Mouse (Mus musculus) myocyte (in vitro differentiated cells): ENCODE results near the gene Tfpt.

Experiments
- MAX ChIP-seq: IDR thresholded peaks from one replicate; pipeline ENCODE4 v1.6.1; 2011; ENCODE audit warnings: low read depth, mild to moderate bottlenecking, control low read depth
- MYOD1 ChIP-seq, 3 experiments: IDR thresholded peaks; one replicate each; pipeline ENCODE4 v1.6.1; 2011; ENCODE audit warnings: control low read depth in 2 of 3, low read depth in 2 of 3, mild to moderate bottlenecking in 2 of 3, moderate library complexity in 1 of 3; ENCODE audit not compliant: insufficient read length in 2 of 3, control insufficient read depth in 1 of 3
- MYOG ChIP-seq, 3 experiments: IDR thresholded peaks; one replicate each; pipeline ENCODE4 v1.6.1; 2011; ENCODE audit warnings: control low read depth in 2 of 3, low read depth in 2 of 3, mild to moderate bottlenecking in 2 of 3; ENCODE audit not compliant: insufficient read length in 2 of 3, control insufficient read depth in 1 of 3, insufficient read depth in 1 of 3
- POLR2A ChIP-seq: IDR thresholded peaks from one replicate; pipeline ENCODE4 v1.6.1; 2011; ENCODE audit warnings: low read depth, mild to moderate bottlenecking, control low read depth, moderate library complexity; ENCODE audit not compliant: insufficient read length
- POLR2AphosphoS2 ChIP-seq: IDR thresholded peaks from one replicate; pipeline ENCODE4 v1.6.1; 2011; ENCODE audit warnings: low read depth, control low read depth; ENCODE audit not compliant: insufficient read length
- REST ChIP-seq: IDR thresholded peaks from one replicate; pipeline ENCODE4 v1.6.1; 2011; ENCODE audit warnings: mild to moderate bottlenecking, control low read depth, moderate library complexity; ENCODE audit not compliant: insufficient read depth, insufficient read length
- USF1 ChIP-seq: IDR thresholded peaks from one replicate; pipeline ENCODE4 v1.6.1; 2011; ENCODE audit warnings: low read depth, mild to moderate bottlenecking, control low read depth, moderate library complexity

- TF ChIP-seq POLR2A: no peak
- no peak for TF ChIP-seq MYOG (IDR thresholded peaks at IDR 0.05; ENCODE audit: control insufficient read depth in 1 of 3, insufficient read depth in 1 of 3, insufficient read length in 2 of 3, low read depth in 2 of 3)
- no peak for TF ChIP-seq MYOD1 (IDR thresholded peaks at IDR 0.05; ENCODE audit: control insufficient read depth in 1 of 3, insufficient read length in 2 of 3, low read depth in 2 of 3)
- TF ChIP-seq MAX: no peak
- TF ChIP-seq REST: no peak
- TF ChIP-seq USF1: no peak
- no peak for TF ChIP-seq POLR2AphosphoS2
These were observed 14.1 kb upstream of the Tfpt start for GRCm38 (mm10) chr7:3643843-3644242.
